Mouse (Mus musculus) stomach, postnatal 0 days (tissue): ENCODE results near the gene Agpat2.

Experiments used
- CTCF ChIP-seq: IDR thresholded peaks from 2 replicates; pipeline ENCODE4 v1.5.1; 2016; ENCODE audit warnings: antibody characterized with exemption, low read depth, mild to moderate bottlenecking, moderate library complexity
- EP300 ChIP-seq: optimal IDR thresholded peaks from 2 replicates; pipeline ENCODE3; 2016; ENCODE audit warnings: antibody characterized with exemption

DNA sequence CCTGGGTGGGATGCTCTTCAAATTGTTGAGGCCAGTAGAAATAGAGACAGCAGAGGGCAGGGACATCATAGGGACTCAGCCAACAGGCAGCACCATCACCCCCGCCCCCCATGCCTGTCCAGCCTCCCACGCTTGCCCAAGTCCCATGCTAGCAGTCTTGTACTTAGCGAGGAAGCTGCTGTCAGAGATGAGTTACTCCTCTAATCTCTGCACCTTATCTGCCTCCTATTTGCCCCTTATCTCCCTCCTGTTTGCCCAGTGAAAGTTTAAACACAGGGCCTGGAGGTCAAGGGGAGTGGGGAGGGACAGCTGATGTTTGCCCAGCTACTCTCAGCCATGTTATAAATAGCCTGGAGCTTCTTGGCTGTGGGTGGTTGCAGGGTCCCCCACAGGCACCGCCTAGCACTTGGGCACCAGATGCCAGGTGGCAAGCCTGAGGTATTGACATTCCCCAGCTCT, 47.7 kb downstream of the Agpat2 start:
- no peak for TF ChIP-seq CTCF
- no peak for TF ChIP-seq EP300
